Mouse (Mus musculus): ENCODE results near the gene Cnot6.
A peak's percentile ranks its signal among the peaks of the same experiment; 100 is the strongest.

The Cnot6 gene

GRCm38 (mm10) chr11:49654651-49655050 is 57.9 kb downstream of the Cnot6 start:
- DNase-seq (ENCODE audit: inconsistent ontology term): no peak

DNA sequence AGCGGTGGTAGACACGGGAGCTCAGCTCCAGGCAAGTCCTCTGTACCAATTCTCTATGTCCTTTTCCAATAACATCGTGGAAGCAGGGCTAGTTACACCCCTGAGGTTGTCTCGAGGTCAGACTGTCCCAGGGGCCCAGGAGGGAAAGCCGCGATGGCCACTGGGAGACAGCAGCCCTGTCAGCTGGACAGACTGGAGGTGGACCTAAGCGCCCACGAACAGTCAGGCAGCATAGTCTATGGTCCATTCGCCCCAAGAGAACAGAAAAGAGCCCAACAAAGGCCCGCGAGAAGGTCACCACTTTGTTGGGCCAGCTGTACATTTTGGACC is 59.5 kb downstream of the Cnot6 start:
- DNase-seq (ENCODE audit: inconsistent ontology term): peak; percentile 12

- DNase-seq (ENCODE audit: inconsistent ontology term): peak; percentile 62
Observed at GRCm38 (mm10) chr11:49652401-49653078, 60.0 kb downstream of the Cnot6 start.

DNA sequence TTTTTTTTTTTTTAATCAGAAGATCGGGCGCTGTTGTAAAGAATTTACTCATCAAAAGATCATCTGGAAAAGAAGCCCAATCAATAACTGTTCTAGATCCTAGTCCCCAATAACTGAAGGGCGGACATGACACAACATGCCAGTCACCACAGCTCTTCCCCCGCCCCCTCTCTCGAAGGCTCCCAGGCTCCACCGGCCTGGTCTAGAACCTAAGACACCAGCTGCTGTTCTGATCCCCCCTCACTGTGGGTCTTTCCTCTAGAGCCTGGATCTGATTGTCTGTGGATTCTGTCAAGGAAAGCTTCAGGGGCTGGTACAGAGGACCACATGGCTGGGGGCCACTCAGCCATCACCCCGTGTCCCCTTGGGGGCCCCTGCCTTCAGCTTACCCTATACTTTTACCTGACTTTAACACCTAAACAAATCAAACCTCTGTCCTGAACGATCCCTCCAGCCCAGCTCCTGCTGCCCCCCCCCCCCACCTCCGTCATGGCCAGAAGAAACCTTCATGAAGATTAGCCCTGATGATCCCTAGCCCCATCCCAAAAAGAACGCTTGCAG is 60.7 kb downstream of the Cnot6 start:
- no peak for DNase-seq (ENCODE audit: inconsistent ontology term)

GRCm38 (mm10) chr11:49650994-49651761 is 61.3 kb downstream of the Cnot6 start:
- no peak for DNase-seq (ENCODE audit: inconsistent ontology term)

DNA sequence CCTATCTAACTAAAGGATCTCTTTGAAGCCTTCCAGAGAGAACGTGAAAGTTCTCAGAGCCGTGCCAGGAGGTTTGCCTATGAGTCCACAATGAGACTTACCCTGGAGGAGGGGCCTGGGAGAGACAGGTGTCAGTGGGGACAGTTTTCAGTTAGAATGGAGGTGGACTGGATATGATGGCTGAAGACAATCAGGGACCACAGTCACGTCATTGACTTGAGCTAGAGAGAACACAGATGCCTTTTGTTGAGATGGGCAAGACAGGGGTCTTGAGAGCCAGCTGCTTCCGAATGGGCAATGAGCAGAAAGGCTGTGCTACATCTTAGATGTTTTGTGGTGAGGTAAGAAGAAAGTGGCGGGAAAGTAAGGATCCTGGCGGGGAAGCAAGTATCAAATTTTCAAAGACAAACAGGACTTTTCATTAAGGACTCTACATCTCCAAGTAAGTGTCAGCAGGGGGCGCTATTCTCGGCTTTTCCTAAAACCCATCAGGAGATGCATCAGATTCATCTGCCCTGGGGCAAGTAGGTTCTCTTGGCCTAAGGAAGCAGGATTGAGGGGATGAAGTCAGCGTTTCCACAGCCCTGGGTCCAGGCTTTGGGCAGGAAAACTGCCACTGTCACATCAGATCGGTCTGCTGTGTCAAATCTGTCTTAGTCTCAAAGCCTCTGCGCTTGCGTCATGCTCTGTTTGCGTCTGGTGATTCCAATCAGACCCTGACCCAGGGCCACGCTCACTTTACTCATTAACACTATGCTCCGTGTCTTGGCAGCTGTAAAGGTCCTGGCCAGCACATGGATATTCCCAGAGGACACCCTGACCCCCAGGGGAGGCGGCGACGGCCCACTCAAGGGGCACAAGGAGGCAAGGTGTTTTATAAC is 62.2 kb downstream of the Cnot6 start:
- DNase-seq (ENCODE audit: inconsistent ontology term): peak; percentile 16

GRCm38 (mm10) chr11:49645677-49646076 is 66.8 kb downstream of the Cnot6 start:
- DNase-seq (ENCODE audit: inconsistent ontology term): no peak

DNA sequence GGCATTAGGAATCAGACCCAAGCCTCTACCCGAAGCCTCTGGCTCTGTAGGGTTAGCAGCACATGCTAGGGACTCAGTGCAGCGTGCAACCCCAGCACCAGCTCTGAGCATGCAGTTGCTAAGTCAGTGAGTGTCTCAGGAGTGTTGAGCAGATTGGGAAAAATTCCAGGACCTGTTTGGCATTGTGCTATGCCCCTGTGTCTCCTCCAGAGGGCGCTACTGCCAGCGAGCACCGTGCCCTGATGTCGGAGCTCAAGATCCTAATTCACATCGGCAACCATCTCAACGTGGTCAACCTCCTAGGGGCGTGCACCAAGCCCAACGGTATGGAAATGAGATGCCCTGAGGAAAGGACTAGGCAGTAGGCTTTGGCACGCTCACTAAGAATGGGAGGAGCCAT is 76.1 kb downstream of the Cnot6 start:
- no peak for DNase-seq (ENCODE audit: inconsistent ontology term)

- no peak for DNase-seq (ENCODE audit: inconsistent ontology term)
Observed at GRCm38 (mm10) chr11:49635671-49636070, 76.9 kb downstream of the Cnot6 start.

DNA sequence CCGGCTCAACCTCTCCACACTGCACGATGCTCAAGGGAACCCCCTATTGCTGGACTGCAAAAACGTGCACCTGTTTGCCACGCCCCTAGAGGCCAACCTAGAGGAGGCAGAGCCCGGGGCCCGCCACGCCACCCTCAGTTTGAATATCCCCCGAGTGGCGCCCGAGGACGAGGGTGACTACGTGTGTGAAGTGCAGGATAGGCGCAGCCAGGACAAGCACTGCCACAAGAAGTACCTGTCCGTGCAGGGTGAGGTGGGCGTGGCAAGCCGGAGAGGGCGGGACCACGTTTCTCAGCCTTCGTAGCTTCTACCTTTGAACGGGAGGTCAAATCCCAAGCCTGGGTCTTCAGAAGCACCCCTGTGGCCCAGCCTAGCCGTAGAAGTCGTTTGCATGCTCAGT is 78.4 kb downstream of the Cnot6 start:
- DNase-seq (ENCODE audit: inconsistent ontology term): no peak

GRCm38 (mm10) chr11:49632256-49632655 is 80.3 kb downstream of the Cnot6 start:
- DNase-seq (ENCODE audit: inconsistent ontology term): no peak

- peak; percentile 14 for DNase-seq (ENCODE audit: inconsistent ontology term)
Observed at GRCm38 (mm10) chr11:49631154-49631553, 81.4 kb downstream of the Cnot6 start.

DNA sequence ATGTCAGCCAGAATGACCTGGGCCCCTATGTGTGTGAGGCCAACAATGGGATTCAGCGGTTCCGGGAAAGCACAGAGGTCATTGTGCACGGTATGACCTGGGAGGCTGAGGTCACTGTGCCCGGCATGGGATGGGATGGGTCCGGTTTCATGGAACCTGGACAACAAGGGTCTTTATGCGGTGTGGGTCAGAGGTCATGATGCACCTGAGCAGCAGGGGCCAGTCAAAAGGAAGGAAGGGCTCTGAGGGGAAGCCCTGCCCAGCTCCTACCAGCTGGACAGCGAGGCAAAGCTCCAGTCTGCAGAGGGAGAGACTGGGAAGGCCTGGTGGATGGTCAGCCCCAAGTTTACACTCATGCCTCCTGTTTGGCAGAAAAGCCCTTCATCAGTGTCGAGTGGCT is 85.8 kb downstream of the Cnot6 start:
- DNase-seq (ENCODE audit: inconsistent ontology term): no peak

DNA sequence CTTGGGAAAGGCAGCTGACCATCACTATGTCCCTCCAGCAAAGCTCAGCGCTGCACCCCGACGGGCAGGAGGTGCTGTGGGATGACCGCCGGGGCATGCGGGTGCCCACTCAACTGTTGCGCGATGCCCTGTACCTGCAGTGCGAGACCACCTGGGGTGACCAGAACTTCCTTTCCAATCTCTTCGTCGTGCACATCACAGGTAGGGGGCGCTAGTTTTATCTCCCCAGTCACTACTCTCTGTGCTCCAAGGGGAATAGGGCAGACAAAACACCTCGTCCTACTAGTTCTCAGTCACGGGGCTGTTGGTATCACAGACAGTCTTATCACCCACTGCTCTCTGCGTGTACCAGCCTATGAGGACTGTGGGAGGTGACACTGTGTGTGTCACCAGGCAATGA is 86.7 kb downstream of the Cnot6 start:
- no peak for DNase-seq (ENCODE audit: inconsistent ontology term)

- DNase-seq (ENCODE audit: inconsistent ontology term): no peak
Observed at GRCm38 (mm10) chr11:49624156-49624555, 88.4 kb downstream of the Cnot6 start.

GRCm38 (mm10) chr11:49621953-49622352 is 90.6 kb downstream of the Cnot6 start:
- no peak for DNase-seq (ENCODE audit: inconsistent ontology term)

Data from Muller cell, postnatal 12 days (primary cell).